Mouse (Mus musculus) stomach, embryonic 15.5 days (tissue): ENCODE measurements around the gene Pgp. TPM values are rescaled to one million over a fixed set of nuclear protein-coding genes. Genes with fewer than 3 reads are reported as not detected.
"Not testable (repeated sequence)": the region's sequence is repeated elsewhere in the genome, so short reads cannot be mapped to it uniquely, and the experiment has no call there.

ENCODE experiments used
- ATAC-seq: fragments of 200-750 bp; cut with Nextera tagmentation; 2 replicates; pipeline ENCODE4 v1.8.0; 2017; ENCODE audit warnings: low read depth, moderate number of reproducible peaks, moderate TSS enrichment; ENCODE audit not compliant: insufficient read depth, low FRiP score
- H3K27ac ChIP-seq: fragments of 300-500 bp; sonication (generic); 2 replicates; pipeline ENCODE4 v1.5.1; 2015; ENCODE audit warnings: mild to moderate bottlenecking, inconsistent platforms
- H3K27me3 ChIP-seq: fragments of 300-500 bp; sonication (generic); replicated peaks from 2 replicates; pipeline ENCODE4 v1.6.1; 2015; ENCODE audit warnings: inconsistent platforms
- H3K36me3 ChIP-seq: fragments of 300-500 bp; sonication (generic); 2 replicates; pipeline ENCODE4 v1.6.1; 2015; ENCODE audit warnings: inconsistent platforms
- H3K4me1 ChIP-seq: fragments of 300-500 bp; sonication (generic); 2 replicates; pipeline ENCODE4 v1.6.1; 2015; ENCODE audit warnings: inconsistent platforms
- H3K4me2 ChIP-seq: fragments of 300-500 bp; sonication (generic); 2 replicates; pipeline ENCODE4 v1.6.1; 2015; ENCODE audit warnings: mild to moderate bottlenecking, inconsistent platforms
- H3K4me3 ChIP-seq: fragments of 300-500 bp; sonication (generic); replicated peaks from 2 replicates; pipeline ENCODE4 v1.5.1; 2015; ENCODE audit warnings: inconsistent platforms
- H3K9ac ChIP-seq: fragments of 300-500 bp; sonication (generic); 2 replicates; pipeline ENCODE4 v1.6.1; 2015; ENCODE audit warnings: inconsistent platforms
- H3K9me3 ChIP-seq: fragments of 300-500 bp; sonication (generic); 2 replicates; pipeline ENCODE4 v1.6.1; 2016; ENCODE audit warnings: inconsistent platforms
- WGBS: fragments of 180-500 bp; shearing (Covaris S2); methylation state at CpG from one replicate; pipeline ENCODE4 v1.1.7; 2015; 5-methylcytosine and 5-hydroxymethylcytosine counted together
- polyA plus RNA-seq: library from polyadenylated mRNA; unstranded; fragments of >200 nt; fragmentation: Nextera tagmentation; extraction: Ambion mirVana; gene quantifications from 2 replicates; pipeline ENCODE4 v1.2.1, GENCODE M21; 2015

Gene Pgp
- polyA plus RNA-seq, 1 experiment from 2014 or later = 64.6 TPM

- Histone ChIP-seq H3K36me3 (peaks cover 65% of the 10 kb centered on the region), H3K9ac (no peak overlapping the region)
- no peak for ATAC-seq
Measured at GRCm38 (mm10) chr17:24442107-24442506, 28.1 kb upstream of the Pgp start.

GRCm38 (mm10) chr17:24442632-24443155, 27.5 kb upstream of the Pgp start, which contains the start of gene Dnase1l2:
Gene Dnase1l2 (minus strand): TSS chr17:24443105.
- H3K36me3 ChIP-seq = peaks cover 60% of the 10 kb centered on the region

More at GRCm38 (mm10) chr17:24442107-24442506, 28.1 kb upstream of the Pgp start:
- Histone ChIP-seq H3K4me3 (no peak overlapping the region), H3K4me2 (no peak overlapping the region), H3K9me3 (no peaks in the 10 kb centered on the region), H3K27ac (no peak overlapping the region; the same call in 1 of the 2 replicates), H3K27me3 (no peaks in the 10 kb centered on the region), H3K4me1 (no peaks in the 10 kb centered on the region)
- 90% methylated on average over 14 of the region's 14 CpGs for WGBS

GRCm38 (mm10) chr17:24443409-24443808, 26.8 kb upstream of the Pgp start:
- 88% methylated on average over 4 of the region's 4 CpGs for WGBS
- no peak for ATAC-seq
- H3K36me3 ChIP-seq = peaks cover 62% of the 10 kb centered on the region

More at GRCm38 (mm10) chr17:24442632-24443155, 27.5 kb upstream of the Pgp start, which contains the start of gene Dnase1l2:
- Histone ChIP-seq H3K4me3 (no peak within 1 kb of the TSS), H3K4me1 (no peaks in the 10 kb centered on the region), H3K27me3 (no peaks in the 10 kb centered on the region), H3K4me2 (no peak within 1 kb of the TSS), H3K27ac (no peak within 1 kb of the TSS; the same call in 1 of the 2 replicates), H3K9ac (no peak within 1 kb of the TSS), H3K9me3 (no peaks in the 10 kb centered on the region)
- no peak for ATAC-seq
- WGBS = 75% methylated on average over 7 of the region's 7 CpGs

GRCm38 (mm10) chr17:24446590-24446989, 23.6 kb upstream of the Pgp start:
- H3K36me3 ChIP-seq = peaks cover 67% of the 10 kb centered on the region
- no peak for ATAC-seq

More at GRCm38 (mm10) chr17:24443409-24443808, 26.8 kb upstream of the Pgp start:
- no peaks in the 10 kb centered on the region for H3K4me1 ChIP-seq
- H3K9ac ChIP-seq = no peak overlapping the region
- H3K27ac ChIP-seq = no peak overlapping the region
- no peaks in the 10 kb centered on the region for H3K9me3 ChIP-seq
- H3K4me3 ChIP-seq = no peak overlapping the region
- no peak overlapping the region for H3K4me2 ChIP-seq
- H3K27me3 ChIP-seq = no peaks in the 10 kb centered on the region

GRCm38 (mm10) chr17:24449507-24449906, 20.7 kb upstream of the Pgp start:
- peaks cover 50% of the 10 kb centered on the region for H3K36me3 ChIP-seq

More at GRCm38 (mm10) chr17:24446590-24446989, 23.6 kb upstream of the Pgp start:
- Histone ChIP-seq H3K4me1 (no peaks in the 10 kb centered on the region), H3K4me2 (no peak overlapping the region), H3K9ac (no peak overlapping the region), H3K4me3 (no peak overlapping the region), H3K9me3 (no peaks in the 10 kb centered on the region), H3K27me3 (no peaks in the 10 kb centered on the region), H3K27ac (no peak overlapping the region)
- WGBS = 93% methylated on average over 8 of the region's 8 CpGs

GRCm38 (mm10) chr17:24451220-24451619, 19.0 kb upstream of the Pgp start:
- H3K4me2 ChIP-seq = no peak overlapping the region
- 92% methylated on average over 6 of the region's 6 CpGs for WGBS
- no peak overlapping the region for H3K4me3 ChIP-seq
- H3K27me3 ChIP-seq = no peaks in the 10 kb centered on the region
- no peaks in the 10 kb centered on the region for H3K9me3 ChIP-seq
- ATAC-seq = no peak
- H3K9ac ChIP-seq = no peak overlapping the region
- peaks cover 15% of the 10 kb centered on the region for H3K4me1 ChIP-seq
- peaks cover 38% of the 10 kb centered on the region for H3K36me3 ChIP-seq
- H3K27ac ChIP-seq = no peak overlapping the region

More at GRCm38 (mm10) chr17:24449507-24449906, 20.7 kb upstream of the Pgp start:
- no peak overlapping the region for H3K27ac ChIP-seq
- no peak overlapping the region for H3K4me3 ChIP-seq
- H3K4me2 ChIP-seq = no peak overlapping the region
- ATAC-seq = no peak
- no peaks in the 10 kb centered on the region for H3K27me3 ChIP-seq
- peaks cover 10% of the 10 kb centered on the region; the same call in 1 of the 2 replicates for H3K4me1 ChIP-seq
- 85% methylated on average over 6 of the region's 6 CpGs for WGBS
- H3K9me3 ChIP-seq = no peaks in the 10 kb centered on the region
- no peak overlapping the region for H3K9ac ChIP-seq

GRCm38 (mm10) chr17:24453372-24453771, 16.8 kb upstream of the Pgp start:
- Histone ChIP-seq H3K36me3 (peaks cover 25% of the 10 kb centered on the region), H3K27me3 (no peaks in the 10 kb centered on the region), H3K4me3 (no peak overlapping the region), H3K9me3 (no peaks in the 10 kb centered on the region), H3K9ac (no peak overlapping the region), H3K4me2 (peak overlapping the region; percentile 69; the same call in 1 of the 2 replicates), H3K4me1 (peaks cover 15% of the 10 kb centered on the region), H3K27ac (no peak overlapping the region)
- ATAC-seq = no peak
- 66% methylated on average over 2 of the region's 2 CpGs for WGBS

GRCm38 (mm10) chr17:24454218-24454755, 15.9 kb upstream of the Pgp start:
- H3K4me2 ChIP-seq = peak overlapping the region; percentile 69
- H3K4me3 ChIP-seq = peak overlapping the region; percentile 93
- H3K4me1 ChIP-seq = peaks cover 15% of the 10 kb centered on the region
- no peak for ATAC-seq
- H3K9ac ChIP-seq = peak overlapping the region; percentile 97; the same call in 1 of the 2 replicates
- 1% methylated on average over 14 of the region's 14 CpGs for WGBS
- H3K36me3 ChIP-seq = peaks cover 17% of the 10 kb centered on the region
- peak overlapping the region; percentile 99 for H3K27ac ChIP-seq
- no peaks in the 10 kb centered on the region for H3K27me3 ChIP-seq
- no peaks in the 10 kb centered on the region for H3K9me3 ChIP-seq

GRCm38 (mm10) chr17:24454756-24455522, 15.3 kb upstream of the Pgp start:
- WGBS = under 1% methylated on average over 67 of the region's 67 CpGs
- peak overlapping the region; percentile 69 for H3K4me2 ChIP-seq
- peak overlapping the region; percentile 93 for H3K4me3 ChIP-seq
- peaks cover 10% of the 10 kb centered on the region for H3K36me3 ChIP-seq
- H3K27me3 ChIP-seq = no peaks in the 10 kb centered on the region
- peak; percentile 94 for ATAC-seq
- peak overlapping the region; percentile 99 for H3K27ac ChIP-seq
- H3K4me1 ChIP-seq = peaks cover 15% of the 10 kb centered on the region
- peak overlapping the region; percentile 97 for H3K9ac ChIP-seq
- no peaks in the 10 kb centered on the region for H3K9me3 ChIP-seq

- not testable (repeated sequence) for H3K36me3 ChIP-seq, H3K27me3 ChIP-seq, H3K9ac ChIP-seq, H3K9me3 ChIP-seq
- peak overlapping the region; percentile 93 for H3K4me3 ChIP-seq
- peak overlapping the region; percentile 42 for H3K4me2 ChIP-seq
- H3K4me1 ChIP-seq = peaks cover 15% of the 10 kb centered on the region
- ATAC-seq = peak; percentile 4; the same call in 1 of the 2 replicates
- peak overlapping the region; percentile 65 for H3K27ac ChIP-seq
- WGBS = 47% methylated on average over 10 of the region's 10 CpGs
Measured at GRCm38 (mm10) chr17:24455523-24456206, 14.5 kb upstream of the Pgp start.

GRCm38 (mm10) chr17:24461580-24461979, 8.6 kb upstream of the Pgp start:
- H3K36me3 ChIP-seq = no peaks in the 10 kb centered on the region

More at GRCm38 (mm10) chr17:24461580-24461979, 8.6 kb upstream of the Pgp start:
- no peak for ATAC-seq
- Histone ChIP-seq H3K4me3 (no peak overlapping the region), H3K27ac (no peak overlapping the region), H3K9me3 (no peaks in the 10 kb centered on the region), H3K27me3 (no peaks in the 10 kb centered on the region), H3K4me2 (no peak overlapping the region), H3K9ac (no peak overlapping the region), H3K4me1 (no peaks in the 10 kb centered on the region)
- WGBS = 73% methylated on average over 2 of the region's 2 CpGs
